Mouse (Mus musculus) liver, embryonic 14.5 days (tissue): ENCODE measurements around the gene Cipc. TPM values are rescaled to one million over a fixed set of nuclear protein-coding genes. Genes with fewer than 3 reads are reported as not detected.

Experiments used
- ATAC-seq: fragments of 200-750 bp; cut with Nextera tagmentation; 2 replicates; pipeline ENCODE4 v1.8.0; 2017; ENCODE audit warnings: moderate number of reproducible peaks, mild to moderate bottlenecking, moderate library complexity; ENCODE audit not compliant: insufficient read depth
- DNase-seq, 3 experiments: peaks; one replicate each; pipeline ENCODE4 v3.0.0-alpha.2; 2012 to 2013; ENCODE audit warnings: low read depth in 3 of 3, low spot score in 3 of 3
- H3K27ac ChIP-seq: fragments of 300-500 bp; sonication (generic); 2 replicates; pipeline ENCODE4 v1.5.1; 2014; ENCODE audit warnings: moderate library complexity, mild to moderate bottlenecking, control low read depth, inconsistent platforms
- H3K27me3 ChIP-seq: fragments of 300-500 bp; sonication (generic); 2 replicates; pipeline ENCODE4 v1.6.1; 2014; ENCODE audit warnings: mild to moderate bottlenecking, low read length, moderate library complexity; ENCODE audit not compliant: control insufficient read depth, insufficient read depth
- H3K36me3 ChIP-seq: fragments of 300-500 bp; sonication (generic); replicated peaks from 2 replicates; pipeline ENCODE4 v1.6.1; 2014; ENCODE audit warnings: low read depth; ENCODE audit not compliant: control insufficient read depth, insufficient read depth
- H3K4me1 ChIP-seq, 2 experiments: fragments of 200-500 bp in 1 of 2; fragments of 300-500 bp in 1 of 2; sonication (generic) in 1 of 2; replicated peaks; 2 replicates each; pipeline ENCODE4 v1.6.1; 2012 to 2014; ENCODE audit warnings: antibody characterized with exemption in 1 of 2, inconsistent platforms in 1 of 2, low read length in 1 of 2; ENCODE audit not compliant: control insufficient read depth in 2 of 2, insufficient read depth in 2 of 2
- H3K4me2 ChIP-seq: fragments of 300-500 bp; sonication (generic); 2 replicates; pipeline ENCODE4 v1.6.1; 2014; ENCODE audit warnings: low read depth, mild to moderate bottlenecking, control low read depth, moderate library complexity
- H3K4me3 ChIP-seq, 2 experiments: fragments of 200-500 bp in 1 of 2; fragments of 300-500 bp in 1 of 2; sonication (generic) in 1 of 2; 2 replicates each; pipeline ENCODE4 v1.5.1; 2012 to 2014; ENCODE audit warnings: low read depth in 2 of 2, low read length in 2 of 2, mild to moderate bottlenecking in 2 of 2, control low read depth in 1 of 2, inconsistent platforms in 1 of 2, moderate library complexity in 1 of 2; ENCODE audit not compliant: insufficient read depth in 1 of 2
- H3K9ac ChIP-seq: fragments of 300-500 bp; sonication (generic); replicated peaks from 2 replicates; pipeline ENCODE4 v1.6.1; 2014; ENCODE audit warnings: mild to moderate bottlenecking, control low read depth, moderate library complexity
- H3K9me3 ChIP-seq: fragments of 300-500 bp; sonication (generic); 2 replicates; pipeline ENCODE4 v1.6.1; 2016; ENCODE audit warnings: low read length, mixed read lengths; ENCODE audit not compliant: control insufficient read depth
- CTCF ChIP-seq: IDR thresholded peaks from 2 replicates; pipeline ENCODE4 v1.5.1; 2016; ENCODE audit warnings: antibody characterized with exemption, low read depth, control low read depth
- EP300 ChIP-seq: IDR thresholded peaks from 2 replicates; pipeline ENCODE4 v1.6.1; 2016; ENCODE audit warnings: antibody characterized with exemption, low read depth
- WGBS: fragments of 180-500 bp; shearing (Covaris S2); extraction: QIAGEN DNeasy Blood & Tissue Kit; methylation state at CpG from one replicate; pipeline ENCODE4 v1.1.7; 2014; ENCODE audit not compliant: insufficient replicate concordance; 5-methylcytosine and 5-hydroxymethylcytosine counted together
- polyA plus RNA-seq, 2 experiments: library from polyadenylated mRNA; depleted of rRNA in 1 of 2; stranded (reverse) in 1 of 2; unstranded in 1 of 2; fragments of >200 nt; fragmentation: Nextera tagmentation in 1 of 2; extraction: Ambion mirVana in 1 of 2; gene quantifications; 2 replicates each; pipeline versions ENCODE4 v1.2.1 to v1.2.3; 2012 to 2014

The Cipc gene
- polyA plus RNA-seq, 2 experiments: 8.8 to 10.0 TPM

GRCm38 (mm10) chr12:86989378-86989777, 42.5 kb downstream of the Cipc start:
- ATAC-seq: no peak
- Histone ChIP-seq H3K9me3 (no peaks in the 10 kb centered on the region), H3K4me2 (no peak overlapping the region), H3K36me3 (no peaks in the 10 kb centered on the region), H3K27me3 (peaks cover 37% of the 10 kb centered on the region), H3K9ac (no peak overlapping the region), H3K4me3 (no peak overlapping the region), H3K27ac (no peak overlapping the region), H3K4me1 (no peaks in the 10 kb centered on the region)
- 9% methylated on average over 15 of the region's 15 CpGs for WGBS
- no peak for TF ChIP-seq EP300
- TF ChIP-seq CTCF: no peak
- DNase-seq: no peak

- TF ChIP-seq EP300 (no peak), CTCF (no peak)
- no peaks in the 10 kb centered on the region for H3K9me3 ChIP-seq
- H3K36me3 ChIP-seq: no peaks in the 10 kb centered on the region
- no peak within 1 kb of the TSS for H3K4me3 ChIP-seq
- no peak within 1 kb of the TSS for H3K9ac ChIP-seq
- ATAC-seq: no peak
- DNase-seq: no peak
- no peak within 1 kb of the TSS for H3K27ac ChIP-seq
- no peaks in the 10 kb centered on the region for H3K4me1 ChIP-seq
- peaks cover 37% of the 10 kb centered on the region for H3K27me3 ChIP-seq
- no peak within 1 kb of the TSS for H3K4me2 ChIP-seq
- 3% methylated on average over 53 of the region's 68 CpGs for WGBS
Observed at GRCm38 (mm10) chr12:86989890-86990754, 43.3 kb downstream of the Cipc start, which contains the start of gene Zdhhc22. Zdhhc22 (minus strand) TSS chr12:86990430.

DNA sequence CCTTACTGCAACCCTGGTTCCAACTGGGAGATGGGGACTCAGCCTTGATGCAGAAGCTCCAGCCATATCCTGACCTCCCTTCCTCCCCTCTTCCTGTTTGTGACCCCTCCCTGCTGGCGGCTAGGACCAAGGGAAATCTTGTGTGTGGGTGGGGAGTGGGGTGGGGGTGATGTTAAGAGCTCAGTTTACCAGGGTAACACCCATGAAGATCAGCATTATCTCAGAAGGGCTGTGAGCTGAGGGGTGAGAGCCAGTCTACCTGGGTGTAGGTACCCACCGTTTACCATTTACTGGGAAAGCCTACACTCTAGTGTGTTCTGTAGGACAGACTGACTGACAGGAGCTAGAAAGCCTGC, 43.9 kb downstream of the Cipc start:
- ATAC-seq (no peak), DNase-seq (no peak)
- Histone ChIP-seq H3K4me3 (no peak overlapping the region), H3K27me3 (peaks cover 37% of the 10 kb centered on the region), H3K9ac (no peak overlapping the region), H3K4me1 (no peaks in the 10 kb centered on the region), H3K36me3 (no peaks in the 10 kb centered on the region), H3K4me2 (no peak overlapping the region), H3K27ac (no peak overlapping the region), H3K9me3 (no peaks in the 10 kb centered on the region)
- TF ChIP-seq EP300 (no peak), CTCF (no peak)
- WGBS: 22% methylated on average over 2 of the region's 2 CpGs

DNA sequence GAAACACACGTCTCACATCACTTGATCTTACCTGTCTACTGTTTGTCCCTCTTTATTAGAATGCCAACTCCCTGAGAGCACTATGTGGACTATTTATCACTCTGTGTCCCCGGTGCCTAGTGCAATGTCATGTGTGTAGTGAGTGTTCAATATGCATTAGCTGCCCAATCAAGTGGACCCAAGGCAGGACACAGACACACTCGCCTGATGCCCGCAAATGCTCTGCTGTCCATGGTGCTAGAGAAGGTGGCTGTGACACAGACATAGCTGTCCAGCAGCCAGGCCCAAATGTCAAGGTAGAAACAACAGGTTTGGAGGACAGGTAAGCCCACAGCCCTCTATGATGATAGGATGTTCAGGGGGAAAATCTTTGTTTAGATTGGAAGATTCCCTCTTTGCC, 47.3 kb downstream of the Cipc start:
- no peak overlapping the region for H3K4me2 ChIP-seq
- no peaks in the 10 kb centered on the region for H3K36me3 ChIP-seq
- H3K9ac ChIP-seq: no peak overlapping the region
- no peak for TF ChIP-seq EP300
- no peak for TF ChIP-seq CTCF
- WGBS: 29% methylated on average over 4 of the region's 4 CpGs
- H3K27me3 ChIP-seq: peaks cover 28% of the 10 kb centered on the region
- no peak overlapping the region for H3K4me3 ChIP-seq
- no peak for ATAC-seq
- H3K27ac ChIP-seq: no peak overlapping the region
- H3K9me3 ChIP-seq: no peaks in the 10 kb centered on the region
- no peaks in the 10 kb centered on the region for H3K4me1 ChIP-seq
- no peak for DNase-seq

- peaks cover 21% of the 10 kb centered on the region for H3K27me3 ChIP-seq
- no peaks in the 10 kb centered on the region for H3K4me1 ChIP-seq
- no peaks in the 10 kb centered on the region for H3K36me3 ChIP-seq
- ATAC-seq: no peak
- no peak overlapping the region for H3K9ac ChIP-seq
- 42% methylated on average over 3 of the region's 3 CpGs for WGBS
- H3K27ac ChIP-seq: no peak overlapping the region
- no peak for DNase-seq
- H3K4me3 ChIP-seq: no peak overlapping the region
- no peak overlapping the region for H3K4me2 ChIP-seq
- H3K9me3 ChIP-seq: no peaks in the 10 kb centered on the region
- TF ChIP-seq EP300: no peak
- no peak for TF ChIP-seq CTCF
Observed at GRCm38 (mm10) chr12:86994776-86995175, 47.9 kb downstream of the Cipc start.
